Mouse (Mus musculus): ENCODE data around the gene Astn2. TPM values are rescaled to one million over a fixed set of nuclear protein-coding genes. Genes with fewer than 3 reads are reported as not detected.

The Astn2 gene
- polyA plus RNA-seq, 1 experiment from 2014 or later: 2.3 TPM

GRCm38 (mm10) chr4:66393294-66393693, 11.1 kb downstream of the Astn2 start:
- no peak overlapping the region for H3K4me2 ChIP-seq (replicated peaks)
- H3K27ac ChIP-seq (replicated peaks): no peak overlapping the region
- peaks cover 2% of the 10 kb centered on the region for H3K27me3 ChIP-seq
- no peak for ATAC-seq (ENCODE audit: low FRiP score, low read depth)
- peaks cover 11% of the 10 kb centered on the region for H3K4me1 ChIP-seq
- H3K36me3 ChIP-seq: no peaks in the 10 kb centered on the region
- H3K9me3 ChIP-seq: no peaks in the 10 kb centered on the region
- no peak overlapping the region for H3K4me3 ChIP-seq
- no peak overlapping the region for H3K9ac ChIP-seq (replicated peaks)
- WGBS: 78% methylated on average over 4 of the region's 4 CpGs

- H3K4me2 ChIP-seq (replicated peaks): no peak overlapping the region
- no peak for ATAC-seq (ENCODE audit: low FRiP score, low read depth)
- H3K9me3 ChIP-seq: no peaks in the 10 kb centered on the region
- H3K4me3 ChIP-seq: no peak overlapping the region
- no peak overlapping the region for H3K27ac ChIP-seq (replicated peaks)
- H3K27me3 ChIP-seq: no peaks in the 10 kb centered on the region; the same call in 1 of the 2 replicates
- no peaks in the 10 kb centered on the region for H3K36me3 ChIP-seq
- WGBS: 8% methylated on average over 4 of the region's 4 CpGs
- peaks cover 11% of the 10 kb centered on the region for H3K4me1 ChIP-seq
- H3K9ac ChIP-seq (replicated peaks): no peak overlapping the region
These were observed 13.9 kb downstream of the Astn2 start for GRCm38 (mm10) chr4:66390480-66390879.

- Histone ChIP-seq H3K4me3 (no peak overlapping the region), H3K27ac (replicated peaks) (no peak overlapping the region), H3K9me3 (no peaks in the 10 kb centered on the region), H3K4me1 (peaks cover 9% of the 10 kb centered on the region), H3K36me3 (no peaks in the 10 kb centered on the region), H3K4me2 (replicated peaks) (no peak overlapping the region), H3K27me3 (no peaks in the 10 kb centered on the region), H3K9ac (replicated peaks) (no peak overlapping the region)
- 32% methylated on average over 2 of the region's 2 CpGs for WGBS
- ATAC-seq (ENCODE audit: low FRiP score, low read depth): no peak
These were observed 25.8 kb downstream of the Astn2 start for GRCm38 (mm10) chr4:66378586-66378985.

GRCm38 (mm10) chr4:66370557-66371071, 33.8 kb downstream of the Astn2 start:
- 63% methylated on average over 3 of the region's 3 CpGs for WGBS
- no peak for ATAC-seq (ENCODE audit: low FRiP score, low read depth)

GRCm38 (mm10) chr4:66365500-66365899, 38.9 kb downstream of the Astn2 start:
- Histone ChIP-seq H3K4me1 (0 out of 2 replicates have a peak, but pooled peaks cover 8% of the 10 kb centered on the region), H3K36me3 (no peaks in the 10 kb centered on the region), H3K9me3 (no peaks in the 10 kb centered on the region), H3K9ac (replicated peaks) (no peak overlapping the region), H3K27ac (replicated peaks) (no peak overlapping the region), H3K27me3 (no peaks in the 10 kb centered on the region), H3K4me2 (replicated peaks) (no peak overlapping the region), H3K4me3 (no peak overlapping the region)
- no peak for ATAC-seq (ENCODE audit: low FRiP score, low read depth)
- whole genome bisulfite sequencing: 79% methylated on average over 1 of the region's 1 CpGs

More at GRCm38 (mm10) chr4:66370557-66371071, 33.8 kb downstream of the Astn2 start:
- Histone ChIP-seq H3K9ac (replicated peaks) (no peak overlapping the region), H3K36me3 (no peaks in the 10 kb centered on the region), H3K4me3 (no peak overlapping the region), H3K9me3 (no peaks in the 10 kb centered on the region), H3K4me2 (replicated peaks) (no peak overlapping the region), H3K27ac (replicated peaks) (no peak overlapping the region), H3K27me3 (no peaks in the 10 kb centered on the region), H3K4me1 (0 out of 2 replicates have a peak, but pooled peaks cover 7% of the 10 kb centered on the region)

- H3K4me3 ChIP-seq: no peak overlapping the region
- 87% methylated on average over 2 of the region's 2 CpGs for WGBS
- no peak for ATAC-seq (ENCODE audit: low FRiP score, low read depth)
These were observed 59.8 kb downstream of the Astn2 start for GRCm38 (mm10) chr4:66344632-66345031.

GRCm38 (mm10) chr4:66337443-66337842, 67.0 kb downstream of the Astn2 start:
- Histone ChIP-seq H3K27ac (replicated peaks) (no peak overlapping the region), H3K4me1 (no peaks in the 10 kb centered on the region), H3K9me3 (no peaks in the 10 kb centered on the region), H3K27me3 (no peaks in the 10 kb centered on the region), H3K9ac (replicated peaks) (no peak overlapping the region), H3K4me3 (no peak overlapping the region), H3K4me2 (replicated peaks) (no peak overlapping the region), H3K36me3 (no peaks in the 10 kb centered on the region)
- WGBS: 92% methylated on average over 3 of the region's 3 CpGs
- no peak for ATAC-seq (ENCODE audit: low FRiP score, low read depth)

More at GRCm38 (mm10) chr4:66344632-66345031, 59.8 kb downstream of the Astn2 start:
- Histone ChIP-seq H3K4me2 (replicated peaks) (no peak overlapping the region), H3K9ac (replicated peaks) (no peak overlapping the region), H3K27me3 (no peaks in the 10 kb centered on the region), H3K4me1 (no peaks in the 10 kb centered on the region), H3K36me3 (no peaks in the 10 kb centered on the region), H3K27ac (replicated peaks) (no peak overlapping the region), H3K9me3 (no peaks in the 10 kb centered on the region)

- WGBS: 4% methylated on average over 4 of the region's 4 CpGs
- no peaks in the 10 kb centered on the region for H3K27me3 ChIP-seq
- no peak overlapping the region for H3K4me3 ChIP-seq
- H3K36me3 ChIP-seq: no peaks in the 10 kb centered on the region
- peaks cover 4% of the 10 kb centered on the region for H3K4me1 ChIP-seq
- no peaks in the 10 kb centered on the region for H3K9me3 ChIP-seq
- peak; percentile 93 for ATAC-seq (ENCODE audit: low FRiP score, low read depth)
- 0 out of 2 replicates have a peak overlapping the region, but pooled peaks have one; percentile 5 for H3K4me2 ChIP-seq (replicated peaks)
- H3K9ac ChIP-seq (replicated peaks): no peak overlapping the region
- H3K27ac ChIP-seq (replicated peaks): peak overlapping the region; percentile 63; the same call in 1 of the 2 replicates
These were observed 73.7 kb downstream of the Astn2 start for GRCm38 (mm10) chr4:66330600-66331285.

- H3K36me3 ChIP-seq: no peaks in the 10 kb centered on the region
- H3K4me2 ChIP-seq (replicated peaks): no peak overlapping the region
- H3K4me1 ChIP-seq: no peaks in the 10 kb centered on the region
- no peak for ATAC-seq (ENCODE audit: low FRiP score, low read depth)
- H3K27ac ChIP-seq (replicated peaks): no peak overlapping the region
- H3K27me3 ChIP-seq: 0 out of 2 replicates have a peak, but pooled peaks cover 3% of the 10 kb centered on the region
- H3K9ac ChIP-seq (replicated peaks): no peak overlapping the region
- H3K4me3 ChIP-seq: no peak overlapping the region
- no peaks in the 10 kb centered on the region for H3K9me3 ChIP-seq
- WGBS: 91% methylated on average over 2 of the region's 2 CpGs
These were observed 83.4 kb downstream of the Astn2 start for GRCm38 (mm10) chr4:66321051-66321450.

- Histone ChIP-seq H3K27ac (replicated peaks) (no peak overlapping the region), H3K4me3 (no peak overlapping the region), H3K4me1 (peaks cover 10% of the 10 kb centered on the region), H3K4me2 (replicated peaks) (no peak overlapping the region), H3K36me3 (no peaks in the 10 kb centered on the region), H3K27me3 (peaks cover 6% of the 10 kb centered on the region), H3K9ac (replicated peaks) (no peak overlapping the region), H3K9me3 (no peaks in the 10 kb centered on the region)
- ATAC-seq (ENCODE audit: low FRiP score, low read depth): peak; percentile 81
- WGBS: 14% methylated on average over 8 of the region's 8 CpGs
These were observed 89.5 kb downstream of the Astn2 start for GRCm38 (mm10) chr4:66314806-66315484.

- no peak overlapping the region for H3K9ac ChIP-seq (replicated peaks)
- peaks cover 10% of the 10 kb centered on the region for H3K4me1 ChIP-seq
- H3K9me3 ChIP-seq: no peaks in the 10 kb centered on the region
- no peak overlapping the region for H3K27ac ChIP-seq (replicated peaks)
- ATAC-seq (ENCODE audit: low FRiP score, low read depth): no peak
- peaks cover 3% of the 10 kb centered on the region for H3K27me3 ChIP-seq
- H3K36me3 ChIP-seq: no peaks in the 10 kb centered on the region
- 81% methylated on average over 1 of the region's 1 CpGs for WGBS
- H3K4me2 ChIP-seq (replicated peaks): no peak overlapping the region
- H3K4me3 ChIP-seq: no peak overlapping the region
These were observed 91.7 kb downstream of the Astn2 start for GRCm38 (mm10) chr4:66312733-66313132.

GRCm38 (mm10) chr4:66310315-66311020, 93.9 kb downstream of the Astn2 start:
- Histone ChIP-seq H3K4me2 (replicated peaks) (no peak overlapping the region), H3K4me1 (peaks cover 10% of the 10 kb centered on the region), H3K36me3 (no peaks in the 10 kb centered on the region), H3K9me3 (no peaks in the 10 kb centered on the region), H3K9ac (replicated peaks) (no peak overlapping the region), H3K27me3 (peaks cover 3% of the 10 kb centered on the region), H3K4me3 (no peak overlapping the region), H3K27ac (replicated peaks) (no peak overlapping the region)
- 79% methylated on average over 7 of the region's 7 CpGs for WGBS
- ATAC-seq (ENCODE audit: low FRiP score, low read depth): no peak
